Comparison of ENCODE assay signal across 8 mouse cellular contexts in the genomic region with DNA sequence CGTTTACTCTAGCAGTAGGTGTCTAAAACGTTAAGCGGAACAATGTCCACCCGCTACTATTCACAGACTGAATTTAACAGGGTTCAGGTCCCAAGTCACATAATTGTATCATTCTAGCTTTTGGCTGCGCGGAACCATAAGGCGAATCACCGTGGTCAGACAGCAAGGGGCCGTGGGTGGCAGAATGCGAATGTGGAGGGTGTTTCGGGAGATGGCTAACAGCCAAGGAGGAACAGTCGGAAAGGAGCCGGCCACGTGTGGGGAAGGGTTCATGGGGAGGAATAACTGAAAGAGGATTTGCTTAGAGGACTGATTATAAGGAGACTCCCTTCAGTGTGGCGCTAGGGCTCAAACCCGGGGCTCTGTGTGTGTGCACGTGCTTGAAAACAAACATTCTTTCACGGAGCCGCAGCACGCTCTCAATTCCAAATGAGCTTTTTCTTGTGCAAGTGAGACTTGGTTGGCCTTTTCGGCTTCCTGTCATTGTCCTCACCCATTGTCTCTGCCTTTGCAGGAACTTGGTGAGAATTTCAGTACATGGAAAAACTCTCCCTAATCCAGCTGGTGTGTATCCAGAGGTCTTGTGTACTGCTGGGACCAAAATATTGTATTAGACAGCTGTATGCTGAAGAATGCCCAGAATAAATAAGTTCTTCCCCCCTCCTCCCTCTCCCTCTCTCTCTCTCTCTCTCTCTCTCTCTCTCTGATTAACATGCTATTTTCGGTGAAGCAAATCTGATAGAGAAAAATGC.
A peak's percentile ranks its signal among the peaks of the same experiment; 100 is the strongest.
DNase-seq lines count a peak whose midpoint lies in the region; ATAC-seq and TF ChIP-seq lines count a peak whose summit lies in the region.

No protein-coding gene starts in this region.

- no peaks in the 10 kb centered on the region for H3K4me1 ChIP-seq in thymus, adult 2 months (replicated peaks; ENCODE audit: control insufficient read depth, insufficient read depth, low read length)
- H3K4me1 ChIP-seq in forebrain, embryonic 12.5 days, result peaks cover 8% of the 10 kb centered on the region
- H3K4me1 ChIP-seq in limb, embryonic 12.5 days (replicated peaks), result peaks cover 13% of the 10 kb centered on the region
- peaks cover 10% of the 10 kb centered on the region for H3K4me1 ChIP-seq in midbrain, embryonic 12.5 days

- TF ChIP-seq CTCF in thymus, adult 2 months (IDR thresholded peaks at IDR 0.05; ENCODE audit: borderline replicate concordance, control insufficient read depth, extremely low read depth, insufficient read depth, low read length, poor library complexity), result no peak

- H3K27ac ChIP-seq in thymus, adult 2 months (ENCODE audit: control insufficient read depth, insufficient read depth, low read length), result no peak overlapping the region
- H3K27ac ChIP-seq in forebrain, embryonic 12.5 days, result no peak overlapping the region
- H3K27ac ChIP-seq in limb, embryonic 12.5 days, result peak overlapping the region; percentile 41; the same call in 1 of the 2 replicates
- H3K27ac ChIP-seq in midbrain, embryonic 12.5 days (replicated peaks), result no peak overlapping the region

- no peak for DNase-seq in thymus, adult 2 months
- DNase-seq in thymus, postnatal 25 days, result no peak
- peak; percentile 40 for DNase-seq in heart, postnatal 4 days
- no peak for DNase-seq in yolk sac, embryonic 10.5 days (ENCODE audit: low spot score)
- no peak for DNase-seq in spleen, adult 12 weeks (ENCODE audit: low spot score)

- peak; percentile 66 for ATAC-seq in forebrain, embryonic 12.5 days (ENCODE audit: low FRiP score)
- no peak for ATAC-seq in limb, embryonic 12.5 days (ENCODE audit: insufficient number of reproducible peaks, insufficient read depth, low FRiP score, low TSS enrichment, low read depth)
- ATAC-seq in midbrain, embryonic 12.5 days (ENCODE audit: low FRiP score, low read depth), result peak; percentile 71

- H3K4me3 ChIP-seq in thymus, adult 2 months (ENCODE audit: control insufficient read depth, insufficient read depth, low read length), result peak overlapping the region; percentile 36
- H3K4me3 ChIP-seq in forebrain, embryonic 12.5 days (replicated peaks), result peak overlapping the region; percentile 18
- H3K4me3 ChIP-seq in limb, embryonic 12.5 days (replicated peaks), result no peak overlapping the region
- H3K4me3 ChIP-seq in midbrain, embryonic 12.5 days, result peak overlapping the region; percentile 27

- H3K9ac ChIP-seq in forebrain, embryonic 12.5 days, result peak overlapping the region; percentile 51; the same call in 1 of the 2 replicates
- H3K9ac ChIP-seq in limb, embryonic 12.5 days (replicated peaks), result no peak overlapping the region
- H3K9ac ChIP-seq in midbrain, embryonic 12.5 days (replicated peaks), result peak overlapping the region; percentile 44; the same call in 1 of the 2 replicates

- no peak for TF ChIP-seq POLR2A in thymus, adult 2 months (IDR thresholded peaks at IDR 0.05; ENCODE audit: control insufficient read depth, extremely low read depth, insufficient read depth, low read length, poor library complexity)

- no peaks in the 10 kb centered on the region for H3K36me3 ChIP-seq in thymus, adult 2 months (ENCODE audit: control insufficient read depth, insufficient read depth, low read length)
- no peaks in the 10 kb centered on the region for H3K36me3 ChIP-seq in forebrain, embryonic 12.5 days (replicated peaks)
- no peaks in the 10 kb centered on the region for H3K36me3 ChIP-seq in limb, embryonic 12.5 days
- H3K36me3 ChIP-seq in midbrain, embryonic 12.5 days, result no peaks in the 10 kb centered on the region

- H3K27me3 ChIP-seq in thymus, adult 2 months (ENCODE audit: control insufficient read depth, insufficient read depth, low read length), result no peaks in the 10 kb centered on the region
- H3K27me3 ChIP-seq in forebrain, embryonic 12.5 days, result peaks cover 13% of the 10 kb centered on the region
- 0 out of 2 replicates have a peak, but pooled peaks cover 6% of the 10 kb centered on the region for H3K27me3 ChIP-seq in limb, embryonic 12.5 days
- H3K27me3 ChIP-seq in midbrain, embryonic 12.5 days, result peaks cover 30% of the 10 kb centered on the region

- no peaks in the 10 kb centered on the region for H3K9me3 ChIP-seq in forebrain, embryonic 12.5 days
- no peaks in the 10 kb centered on the region for H3K9me3 ChIP-seq in limb, embryonic 12.5 days
- no peaks in the 10 kb centered on the region for H3K9me3 ChIP-seq in midbrain, embryonic 12.5 days

- 45% methylated on average over 22 of the region's 22 CpGs for WGBS in thymus, adult 2 months
- 25% methylated on average over 22 of the region's 22 CpGs for WGBS in forebrain, embryonic 12.5 days
- 59% methylated on average over 22 of the region's 22 CpGs for WGBS in limb, embryonic 12.5 days
- WGBS in midbrain, embryonic 12.5 days, result 29% methylated on average over 22 of the region's 22 CpGs

- H3K4me2 ChIP-seq in forebrain, embryonic 12.5 days, result peak overlapping the region; percentile 50
- H3K4me2 ChIP-seq in limb, embryonic 12.5 days, result peak overlapping the region; percentile 21; the same call in 1 of the 2 replicates
- H3K4me2 ChIP-seq in midbrain, embryonic 12.5 days (replicated peaks), result peak overlapping the region; percentile 53
